Mouse (Mus musculus): ENCODE data around the gene Card9. TPM values are rescaled to one million over a fixed set of nuclear protein-coding genes. Genes with fewer than 3 reads are reported as not detected.

Gene Card9
- polyA plus RNA-seq, 1 experiment: not detected

- H3K4me1 ChIP-seq (ENCODE audit: control insufficient read depth, insufficient read depth, low read length): no peaks in the 10 kb centered on the region
- no peak for TF ChIP-seq POLR2A (IDR thresholded peaks at IDR 0.05; ENCODE audit: insufficient read depth, low read depth, low read length)
- no peak for TF ChIP-seq CTCF (IDR thresholded peaks at IDR 0.05; ENCODE audit: insufficient read depth, low read depth, low read length)
- WGBS: 75% methylated on average over 1 of the region's 1 CpGs
- H3K27ac ChIP-seq (ENCODE audit: insufficient read depth, low read depth, low read length): no peak overlapping the region
- H3K4me3 ChIP-seq (ENCODE audit: insufficient read depth, low read depth, low read length): no peak overlapping the region
Measured at GRCm38 (mm10) chr2:26368572-26368971, 7.9 kb upstream of the Card9 start.

GRCm38 (mm10) chr2:26367911-26368310, 7.2 kb upstream of the Card9 start:
- TF ChIP-seq CTCF (IDR thresholded peaks at IDR 0.05; ENCODE audit: insufficient read depth, low read depth, low read length) (no peak), POLR2A (IDR thresholded peaks at IDR 0.05; ENCODE audit: insufficient read depth, low read depth, low read length) (no peak)
- no peaks in the 10 kb centered on the region for H3K4me1 ChIP-seq (ENCODE audit: control insufficient read depth, insufficient read depth, low read length)
- no peak overlapping the region for H3K27ac ChIP-seq (ENCODE audit: insufficient read depth, low read depth, low read length)
- WGBS: 94% methylated on average over 6 of the region's 6 CpGs
- no peak overlapping the region for H3K4me3 ChIP-seq (ENCODE audit: insufficient read depth, low read depth, low read length)

- H3K4me3 ChIP-seq (ENCODE audit: insufficient read depth, low read depth, low read length): no peak overlapping the region
- peaks cover 6% of the 10 kb centered on the region for H3K4me1 ChIP-seq (ENCODE audit: control insufficient read depth, insufficient read depth, low read length)
- no peak overlapping the region for H3K27ac ChIP-seq (ENCODE audit: insufficient read depth, low read depth, low read length)
- no peak for TF ChIP-seq CTCF (IDR thresholded peaks at IDR 0.05; ENCODE audit: insufficient read depth, low read depth, low read length)
- no peak for TF ChIP-seq POLR2A (IDR thresholded peaks at IDR 0.05; ENCODE audit: insufficient read depth, low read depth, low read length)
- WGBS: 54% methylated on average over 10 of the region's 10 CpGs
Measured at GRCm38 (mm10) chr2:26364738-26365465, 4.2 kb upstream of the Card9 start.

- 91% methylated on average over 5 of the region's 5 CpGs for WGBS
- Histone ChIP-seq H3K27ac (ENCODE audit: insufficient read depth, low read depth, low read length) (no peak overlapping the region), H3K4me1 (ENCODE audit: control insufficient read depth, insufficient read depth, low read length) (peaks cover 20% of the 10 kb centered on the region), H3K4me3 (ENCODE audit: insufficient read depth, low read depth, low read length) (no peak overlapping the region)
- no peak for TF ChIP-seq CTCF (IDR thresholded peaks at IDR 0.05; ENCODE audit: insufficient read depth, low read depth, low read length)
Measured at GRCm38 (mm10) chr2:26363481-26363880, 2.8 kb upstream of the Card9 start.

- H3K4me1 ChIP-seq (ENCODE audit: control insufficient read depth, insufficient read depth, low read length): peaks cover 24% of the 10 kb centered on the region
- no peak overlapping the region for H3K27ac ChIP-seq (ENCODE audit: insufficient read depth, low read depth, low read length)
- 85% methylated on average over 5 of the region's 5 CpGs for WGBS
- TF ChIP-seq CTCF (IDR thresholded peaks at IDR 0.05; ENCODE audit: insufficient read depth, low read depth, low read length) (no peak), POLR2A (IDR thresholded peaks at IDR 0.05; ENCODE audit: insufficient read depth, low read depth, low read length) (no peak)
- no peak overlapping the region for H3K4me3 ChIP-seq (ENCODE audit: insufficient read depth, low read depth, low read length)
Measured at GRCm38 (mm10) chr2:26362991-26363390, 2.3 kb upstream of the Card9 start.

GRCm38 (mm10) chr2:26359983-26360382, 735 bp downstream of the Card9 start:
- WGBS: 49% methylated on average over 6 of the region's 6 CpGs
- TF ChIP-seq CTCF (IDR thresholded peaks at IDR 0.05; ENCODE audit: insufficient read depth, low read depth, low read length): no peak
- no peak overlapping the region for H3K4me3 ChIP-seq (ENCODE audit: insufficient read depth, low read depth, low read length)
- peak overlapping the region; percentile 22 for H3K27ac ChIP-seq (ENCODE audit: insufficient read depth, low read depth, low read length)
- H3K4me1 ChIP-seq (ENCODE audit: control insufficient read depth, insufficient read depth, low read length): peaks cover 44% of the 10 kb centered on the region

GRCm38 (mm10) chr2:26358667-26359320, 1.9 kb downstream of the Card9 start:
- 68% methylated on average over 13 of the region's 13 CpGs for WGBS
- H3K27ac ChIP-seq (ENCODE audit: insufficient read depth, low read depth, low read length): no peak overlapping the region
- H3K4me1 ChIP-seq (ENCODE audit: control insufficient read depth, insufficient read depth, low read length): peaks cover 55% of the 10 kb centered on the region
- TF ChIP-seq POLR2A (IDR thresholded peaks at IDR 0.05; ENCODE audit: insufficient read depth, low read depth, low read length): no peak
- TF ChIP-seq CTCF (IDR thresholded peaks at IDR 0.05; ENCODE audit: insufficient read depth, low read depth, low read length): no peak
- no peak overlapping the region for H3K4me3 ChIP-seq (ENCODE audit: insufficient read depth, low read depth, low read length)

- Histone ChIP-seq H3K4me3 (ENCODE audit: insufficient read depth, low read depth, low read length) (no peak overlapping the region), H3K27ac (ENCODE audit: insufficient read depth, low read depth, low read length) (no peak overlapping the region), H3K4me1 (ENCODE audit: control insufficient read depth, insufficient read depth, low read length) (peaks cover 60% of the 10 kb centered on the region)
- WGBS: 47% methylated on average over 15 of the region's 15 CpGs
- no peak for TF ChIP-seq CTCF (IDR thresholded peaks at IDR 0.05; ENCODE audit: insufficient read depth, low read depth, low read length)
- TF ChIP-seq POLR2A (IDR thresholded peaks at IDR 0.05; ENCODE audit: insufficient read depth, low read depth, low read length): no peak
Measured at GRCm38 (mm10) chr2:26357484-26357883, 3.2 kb downstream of the Card9 start.

- Histone ChIP-seq H3K27ac (ENCODE audit: insufficient read depth, low read depth, low read length) (no peak overlapping the region), H3K4me3 (ENCODE audit: insufficient read depth, low read depth, low read length) (no peak overlapping the region), H3K4me1 (ENCODE audit: control insufficient read depth, insufficient read depth, low read length) (peaks cover 62% of the 10 kb centered on the region)
- TF ChIP-seq CTCF (IDR thresholded peaks at IDR 0.05; ENCODE audit: insufficient read depth, low read depth, low read length) (no peak), POLR2A (IDR thresholded peaks at IDR 0.05; ENCODE audit: insufficient read depth, low read depth, low read length) (no peak)
- WGBS: 64% methylated on average over 7 of the region's 7 CpGs
Measured at GRCm38 (mm10) chr2:26356678-26357077, 4.0 kb downstream of the Card9 start.
